Mouse (Mus musculus): Measurements from ENCODE around the gene Rbfox3.

Rbfox3 gene

GRCm38 (mm10) chr11:118503418-118504179 is 407.8 kb downstream of the Rbfox3 start:
- peaks cover 22% of the 10 kb centered on the region for H3K4me1 ChIP-seq (replicated peaks; ENCODE audit: low read depth, low read length)
- peak overlapping the region; percentile 58 for H3K4me3 ChIP-seq (replicated peaks; ENCODE audit: low read length)
- no peaks in the 10 kb centered on the region for H3K9me3 ChIP-seq (ENCODE audit: low read length)

GRCm38 (mm10) chr11:118502990-118503389 is 408.4 kb downstream of the Rbfox3 start:
- H3K27me3 ChIP-seq (ENCODE audit: insufficient read depth, low read length): peaks cover 80% of the 10 kb centered on the region
- H3K4me3 ChIP-seq (replicated peaks; ENCODE audit: low read length): peak overlapping the region; percentile 58
- H3K36me3 ChIP-seq (ENCODE audit: insufficient read depth, low read length): no peaks in the 10 kb centered on the region
- TF ChIP-seq POU5F1 (IDR thresholded peaks at IDR 0.05; ENCODE audit: borderline replicate concordance, low read length) (no peak), CTCF (conservative IDR thresholded peaks at IDR 0.05; ENCODE audit: low read length) (no peak), NANOG (IDR thresholded peaks at IDR 0.05; ENCODE audit: borderline replicate concordance, low read length) (no peak)
- H3K9me3 ChIP-seq (ENCODE audit: low read length): no peaks in the 10 kb centered on the region
- peaks cover 22% of the 10 kb centered on the region for H3K4me1 ChIP-seq (replicated peaks; ENCODE audit: low read depth, low read length)

More at GRCm38 (mm10) chr11:118503418-118504179, 407.8 kb downstream of the Rbfox3 start:
- TF ChIP-seq NANOG (IDR thresholded peaks at IDR 0.05; ENCODE audit: borderline replicate concordance, low read length) (no peak), CTCF (conservative IDR thresholded peaks at IDR 0.05; ENCODE audit: low read length) (no peak), POU5F1 (IDR thresholded peaks at IDR 0.05; ENCODE audit: borderline replicate concordance, low read length) (no peak)
- Histone ChIP-seq H3K36me3 (ENCODE audit: insufficient read depth, low read length) (no peaks in the 10 kb centered on the region), H3K27me3 (ENCODE audit: insufficient read depth, low read length) (peaks cover 74% of the 10 kb centered on the region)

GRCm38 (mm10) chr11:118496066-118496689 is 415.2 kb downstream of the Rbfox3 start:
- Histone ChIP-seq H3K4me3 (replicated peaks; ENCODE audit: low read length) (no peak overlapping the region), H3K27me3 (ENCODE audit: insufficient read depth, low read length) (peaks cover 54% of the 10 kb centered on the region), H3K4me1 (replicated peaks; ENCODE audit: low read depth, low read length) (peaks cover 13% of the 10 kb centered on the region; the same call in 1 of the 2 replicates), H3K9me3 (ENCODE audit: low read length) (no peaks in the 10 kb centered on the region), H3K36me3 (ENCODE audit: insufficient read depth, low read length) (no peaks in the 10 kb centered on the region)
- TF ChIP-seq NANOG (IDR thresholded peaks at IDR 0.05; ENCODE audit: borderline replicate concordance, low read length): no peak
- no peak for TF ChIP-seq CTCF (conservative IDR thresholded peaks at IDR 0.05; ENCODE audit: low read length)

GRCm38 (mm10) chr11:118495065-118495464 is 416.3 kb downstream of the Rbfox3 start:
- no peaks in the 10 kb centered on the region for H3K9me3 ChIP-seq (ENCODE audit: low read length)

GRCm38 (mm10) chr11:118494001-118494737 is 417.2 kb downstream of the Rbfox3 start:
- H3K4me3 ChIP-seq (replicated peaks; ENCODE audit: low read length): no peak overlapping the region
- TF ChIP-seq POU5F1 (IDR thresholded peaks at IDR 0.05; ENCODE audit: borderline replicate concordance, low read length): no peak
- TF ChIP-seq NANOG (IDR thresholded peaks at IDR 0.05; ENCODE audit: borderline replicate concordance, low read length): no peak
- TF ChIP-seq CTCF (conservative IDR thresholded peaks at IDR 0.05; ENCODE audit: low read length): no peak
- no peaks in the 10 kb centered on the region for H3K9me3 ChIP-seq (ENCODE audit: low read length)
- peaks cover 49% of the 10 kb centered on the region for H3K27me3 ChIP-seq (ENCODE audit: insufficient read depth, low read length)
- no peaks in the 10 kb centered on the region for H3K36me3 ChIP-seq (ENCODE audit: insufficient read depth, low read length)
- H3K4me1 ChIP-seq (replicated peaks; ENCODE audit: low read depth, low read length): peaks cover 26% of the 10 kb centered on the region

More at GRCm38 (mm10) chr11:118495065-118495464, 416.3 kb downstream of the Rbfox3 start:
- peaks cover 53% of the 10 kb centered on the region for H3K27me3 ChIP-seq (ENCODE audit: insufficient read depth, low read length)
- peaks cover 23% of the 10 kb centered on the region for H3K4me1 ChIP-seq (replicated peaks; ENCODE audit: low read depth, low read length)
- no peak overlapping the region for H3K4me3 ChIP-seq (replicated peaks; ENCODE audit: low read length)
- TF ChIP-seq NANOG (IDR thresholded peaks at IDR 0.05; ENCODE audit: borderline replicate concordance, low read length) (no peak), CTCF (conservative IDR thresholded peaks at IDR 0.05; ENCODE audit: low read length) (no peak), POU5F1 (IDR thresholded peaks at IDR 0.05; ENCODE audit: borderline replicate concordance, low read length) (no peak)
- no peaks in the 10 kb centered on the region for H3K36me3 ChIP-seq (ENCODE audit: insufficient read depth, low read length)

- Histone ChIP-seq H3K4me1 (replicated peaks; ENCODE audit: low read depth, low read length) (peaks cover 28% of the 10 kb centered on the region), H3K4me3 (replicated peaks; ENCODE audit: low read length) (no peak overlapping the region), H3K9me3 (ENCODE audit: low read length) (no peaks in the 10 kb centered on the region), H3K36me3 (ENCODE audit: insufficient read depth, low read length) (no peaks in the 10 kb centered on the region), H3K27me3 (ENCODE audit: insufficient read depth, low read length) (peaks cover 43% of the 10 kb centered on the region)
- TF ChIP-seq CTCF (conservative IDR thresholded peaks at IDR 0.05; ENCODE audit: low read length) (no peak), NANOG (IDR thresholded peaks at IDR 0.05; ENCODE audit: borderline replicate concordance, low read length) (no peak), POU5F1 (IDR thresholded peaks at IDR 0.05; ENCODE audit: borderline replicate concordance, low read length) (no peak)
Observed at GRCm38 (mm10) chr11:118493458-118493857, 417.9 kb downstream of the Rbfox3 start.

GRCm38 (mm10) chr11:118491230-118491629 is 420.2 kb downstream of the Rbfox3 start:
- Histone ChIP-seq H3K4me1 (replicated peaks; ENCODE audit: low read depth, low read length) (peaks cover 38% of the 10 kb centered on the region), H3K27me3 (ENCODE audit: insufficient read depth, low read length) (peaks cover 27% of the 10 kb centered on the region), H3K9me3 (ENCODE audit: low read length) (no peaks in the 10 kb centered on the region), H3K36me3 (ENCODE audit: insufficient read depth, low read length) (peaks cover 20% of the 10 kb centered on the region), H3K4me3 (replicated peaks; ENCODE audit: low read length) (no peak overlapping the region)
- no peak for TF ChIP-seq POU5F1 (IDR thresholded peaks at IDR 0.05; ENCODE audit: borderline replicate concordance, low read length)
- TF ChIP-seq CTCF (conservative IDR thresholded peaks at IDR 0.05; ENCODE audit: low read length): no peak
- TF ChIP-seq NANOG (IDR thresholded peaks at IDR 0.05; ENCODE audit: borderline replicate concordance, low read length): no peak

GRCm38 (mm10) chr11:118490566-118491218 is 420.7 kb downstream of the Rbfox3 start:
- Histone ChIP-seq H3K9me3 (ENCODE audit: low read length) (no peaks in the 10 kb centered on the region), H3K4me3 (replicated peaks; ENCODE audit: low read length) (peak overlapping the region; percentile 69), H3K36me3 (ENCODE audit: insufficient read depth, low read length) (peaks cover 25% of the 10 kb centered on the region), H3K4me1 (replicated peaks; ENCODE audit: low read depth, low read length) (peaks cover 40% of the 10 kb centered on the region), H3K27me3 (ENCODE audit: insufficient read depth, low read length) (peaks cover 22% of the 10 kb centered on the region)
- TF ChIP-seq CTCF (conservative IDR thresholded peaks at IDR 0.05; ENCODE audit: low read length) (peak; percentile 67), NANOG (IDR thresholded peaks at IDR 0.05; ENCODE audit: borderline replicate concordance, low read length) (no peak), POU5F1 (IDR thresholded peaks at IDR 0.05; ENCODE audit: borderline replicate concordance, low read length) (no peak)
